Mouse (Mus musculus) neural tube, embryonic 14.5 days (tissue): Measurements from ENCODE around the gene Tmem104. TPM values are rescaled to one million over a fixed set of nuclear protein-coding genes. Genes with fewer than 3 reads are reported as not detected.

Experiments
- ATAC-seq: fragments of 200-750 bp; cut with Nextera tagmentation; 2 replicates; pipeline ENCODE4 v1.8.0; 2017; ENCODE audit warnings: low read depth, mild to moderate bottlenecking, moderate TSS enrichment, moderate library complexity
- H3K27ac ChIP-seq: fragments of 300-500 bp; sonication (generic); 2 replicates; pipeline ENCODE4 v1.5.1; 2014; ENCODE audit warnings: low read depth, mild to moderate bottlenecking, control low read depth, low read length, moderate library complexity, mixed read lengths
- H3K27me3 ChIP-seq: fragments of 300-500 bp; sonication (generic); 2 replicates; pipeline ENCODE4 v1.6.1; 2014; ENCODE audit warnings: low read length; ENCODE audit not compliant: control insufficient read depth, insufficient read depth
- H3K36me3 ChIP-seq: fragments of 300-500 bp; sonication (generic); 2 replicates; pipeline ENCODE4 v1.6.1; 2014; ENCODE audit warnings: low read length, mixed read lengths; ENCODE audit not compliant: control insufficient read depth, insufficient read depth
- H3K4me1 ChIP-seq: fragments of 300-500 bp; sonication (generic); 2 replicates; pipeline ENCODE4 v1.6.1; 2014; ENCODE audit warnings: low read length; ENCODE audit not compliant: control insufficient read depth, insufficient read depth
- H3K4me2 ChIP-seq: fragments of 300-500 bp; sonication (generic); 2 replicates; pipeline ENCODE4 v1.6.1; 2014; ENCODE audit warnings: mild to moderate bottlenecking, low read depth, low read length, control low read depth
- H3K4me3 ChIP-seq: fragments of 300-500 bp; sonication (generic); 2 replicates; pipeline ENCODE4 v1.5.1; 2014; ENCODE audit warnings: low read depth, low read length, control low read depth, mixed read lengths
- H3K9ac ChIP-seq: fragments of 300-500 bp; sonication (generic); replicated peaks from 2 replicates; pipeline ENCODE4 v1.6.1; 2014; ENCODE audit warnings: low read depth, mild to moderate bottlenecking, control low read depth, low read length, mixed read lengths
- H3K9me3 ChIP-seq: fragments of 300-500 bp; sonication (generic); 2 replicates; pipeline ENCODE4 v1.6.1; 2016; ENCODE audit warnings: low read length; ENCODE audit not compliant: control insufficient read depth
- WGBS: fragments of 180-500 bp; shearing (Covaris S2); extraction: QIAGEN DNeasy Blood & Tissue Kit; methylation state at CpG from one replicate; pipeline ENCODE4 v1.1.7; 2014; 5-methylcytosine and 5-hydroxymethylcytosine counted together
- polyA plus RNA-seq: library from polyadenylated mRNA; unstranded; fragments of >200 nt; fragmentation: Nextera tagmentation; extraction: Ambion mirVana; gene quantifications from 2 replicates; pipeline ENCODE4 v1.2.1, GENCODE M21; 2014

Tmem104 gene
- polyA plus RNA-seq, 1 experiment from 2014 or later, result 8.9 TPM

DNA sequence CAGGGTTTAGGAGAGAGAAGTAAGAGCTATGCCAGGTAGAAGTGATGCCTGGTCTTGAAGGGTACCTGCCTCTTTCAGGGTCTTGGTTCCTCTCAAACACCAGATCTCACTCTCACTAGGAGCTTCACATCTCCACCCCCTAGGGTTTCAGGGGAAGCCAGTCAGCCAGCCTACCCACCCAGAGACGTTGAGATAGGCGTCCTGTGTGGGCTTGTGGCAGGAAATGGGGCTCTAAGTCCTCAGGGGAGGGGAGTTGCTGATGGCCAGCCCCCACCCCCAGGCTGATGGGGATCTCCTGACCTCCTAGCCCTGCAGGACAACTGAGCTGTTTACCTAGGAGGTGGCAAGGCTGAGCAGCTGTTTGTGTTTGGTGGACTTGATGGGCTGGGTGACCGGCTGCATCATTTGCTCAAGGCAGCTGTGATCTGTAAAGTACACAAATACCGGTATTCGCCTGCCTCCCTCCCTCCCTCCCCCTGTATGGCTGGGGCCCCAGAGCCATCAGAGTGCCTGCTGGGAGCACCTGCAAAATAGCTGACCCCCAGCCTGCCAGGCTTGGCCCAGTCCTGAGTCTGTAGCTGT lies 32.1 kb upstream of the Tmem104 start:
- Histone ChIP-seq H3K27me3 (peaks cover 14% of the 10 kb centered on the region), H3K27ac (no peak overlapping the region)

DNA sequence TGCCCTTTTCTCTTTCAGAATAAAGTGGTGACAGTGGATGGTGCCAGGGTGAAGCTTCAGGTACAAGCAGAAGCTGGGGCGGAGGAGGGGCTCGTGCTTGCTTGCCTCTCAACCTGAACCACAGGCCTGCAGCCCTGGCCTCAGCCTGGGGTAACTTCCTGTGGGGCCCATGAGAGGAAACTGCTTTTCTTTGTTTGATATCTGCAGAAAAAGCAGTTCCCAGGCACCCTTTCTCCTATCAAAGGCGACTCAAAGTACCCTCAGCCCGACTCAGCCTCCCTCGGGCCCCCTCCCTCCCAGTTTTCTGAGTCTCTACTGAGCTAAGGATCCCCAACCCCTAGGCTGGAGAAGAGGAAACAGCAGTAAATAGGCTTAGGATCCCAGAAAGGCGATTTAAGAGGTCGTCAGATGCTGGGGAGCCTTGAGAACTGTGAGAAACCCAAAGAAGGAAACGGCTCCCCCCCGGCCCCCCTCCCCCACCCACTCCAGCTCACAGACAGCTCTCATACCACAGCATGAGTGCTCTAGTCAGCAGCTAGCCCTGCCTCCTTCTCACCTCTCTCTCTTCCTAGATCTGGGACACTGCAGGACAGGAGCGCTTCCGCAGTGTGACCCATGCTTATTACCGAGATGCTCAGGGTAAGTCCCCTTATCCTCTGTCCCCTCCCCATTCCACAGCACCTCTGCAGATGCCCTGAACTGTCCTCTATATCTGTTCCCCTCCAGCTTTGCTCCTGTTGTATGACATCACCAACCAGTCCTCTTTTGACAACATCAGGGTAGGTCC lies 29.2 kb upstream of the Tmem104 start:
- Histone ChIP-seq H3K27ac (no peak overlapping the region), H3K9me3 (no peaks in the 10 kb centered on the region), H3K4me1 (peaks cover 6% of the 10 kb centered on the region; the same call in 1 of the 2 replicates), H3K4me3 (no peak overlapping the region), H3K36me3 (no peaks in the 10 kb centered on the region), H3K27me3 (peaks cover 15% of the 10 kb centered on the region), H3K9ac (no peak overlapping the region), H3K4me2 (no peak overlapping the region)
- ATAC-seq, result no peak
- WGBS, result 38% methylated on average over 12 of the region's 12 CpGs

More for the DNA sequence above, 32.1 kb upstream of the Tmem104 start:
- ATAC-seq, result no peak
- H3K9me3 ChIP-seq, result no peaks in the 10 kb centered on the region
- H3K4me2 ChIP-seq, result no peak overlapping the region
- no peak overlapping the region for H3K4me3 ChIP-seq
- peaks cover 11% of the 10 kb centered on the region; the same call in 1 of the 2 replicates for H3K4me1 ChIP-seq
- no peak overlapping the region for H3K9ac ChIP-seq
- 3% methylated on average over 5 of the region's 5 CpGs for WGBS
- no peaks in the 10 kb centered on the region for H3K36me3 ChIP-seq

DNA sequence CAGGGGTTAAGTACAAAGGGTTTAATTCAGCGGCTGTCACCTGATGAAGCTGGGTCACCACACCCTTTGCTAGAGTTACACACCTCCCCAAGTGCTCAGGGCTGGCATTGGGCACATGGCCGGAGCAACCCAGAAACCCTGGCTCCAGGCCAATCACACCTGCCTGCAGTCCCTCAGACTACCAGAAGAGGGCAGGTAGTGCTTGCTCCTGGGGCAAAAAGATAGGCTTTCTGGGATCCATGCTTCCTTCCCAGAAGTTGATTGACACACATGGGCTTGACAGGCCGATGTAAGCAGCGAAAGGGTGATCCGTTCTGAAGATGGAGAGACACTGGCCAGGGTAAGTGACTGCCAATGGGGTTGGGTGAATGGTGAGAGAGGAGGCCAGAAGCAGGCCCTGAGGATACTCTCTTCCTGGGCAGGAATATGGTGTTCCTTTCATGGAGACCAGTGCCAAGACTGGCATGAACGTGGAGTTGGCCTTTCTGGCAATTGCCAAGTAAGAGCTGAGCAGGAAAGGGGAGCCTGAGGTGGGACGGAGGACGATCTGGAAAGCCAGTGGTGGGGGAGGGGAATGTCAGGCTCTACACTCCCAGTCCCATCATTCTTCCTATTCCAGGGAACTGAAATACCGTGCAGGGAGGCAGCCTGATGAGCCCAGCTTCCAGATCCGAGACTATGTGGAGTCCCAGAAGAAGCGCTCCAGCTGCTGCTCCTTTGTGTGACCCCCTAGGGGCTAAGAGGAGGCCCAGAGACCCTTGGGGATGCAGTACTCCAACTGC lies 27.1 kb upstream of the Tmem104 start:
- H3K4me3 ChIP-seq, result no peak overlapping the region
- H3K27me3 ChIP-seq, result peaks cover 11% of the 10 kb centered on the region
- H3K27ac ChIP-seq, result no peak overlapping the region
- WGBS, result 48% methylated on average over 11 of the region's 11 CpGs
- no peak overlapping the region for H3K9ac ChIP-seq
- no peak for ATAC-seq
- H3K4me1 ChIP-seq, result peaks cover 18% of the 10 kb centered on the region
- no peaks in the 10 kb centered on the region for H3K9me3 ChIP-seq
- H3K4me2 ChIP-seq, result no peak overlapping the region
- no peaks in the 10 kb centered on the region for H3K36me3 ChIP-seq

DNA sequence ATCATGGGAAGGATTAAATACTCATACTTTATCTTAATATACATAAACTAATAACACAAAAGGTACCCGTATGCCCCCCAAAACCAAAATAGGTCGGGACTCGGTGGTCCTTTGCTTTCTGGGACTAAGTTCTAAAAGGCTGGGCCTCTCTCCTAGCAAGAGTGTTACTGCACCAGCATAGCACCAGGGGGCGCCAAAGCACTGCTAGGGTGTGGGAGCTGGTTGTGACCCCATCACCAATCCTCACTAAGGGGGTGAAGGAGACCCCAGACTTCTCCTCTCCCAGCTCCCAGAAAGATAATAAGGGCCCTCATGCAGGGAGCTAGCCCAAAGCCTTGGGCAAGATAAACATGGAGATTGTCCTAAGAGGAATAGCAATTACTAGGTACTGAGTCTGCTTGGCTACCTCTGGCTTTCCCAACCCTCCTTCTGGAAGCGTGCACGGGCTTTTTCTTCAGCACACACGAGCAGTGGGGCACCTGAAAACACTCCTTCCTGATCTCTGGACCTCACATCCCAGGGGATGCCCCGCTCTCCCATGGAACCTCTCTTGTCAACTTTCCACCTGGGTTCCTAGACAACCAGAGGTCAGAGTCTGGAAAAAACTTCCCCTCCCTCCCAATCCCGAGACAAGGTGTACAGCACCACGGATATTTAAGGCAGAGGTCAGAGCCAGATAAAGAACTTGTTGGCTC lies 26.3 kb upstream of the Tmem104 start:
- no peak overlapping the region for H3K9ac ChIP-seq
- H3K9me3 ChIP-seq, result no peaks in the 10 kb centered on the region
- H3K4me1 ChIP-seq, result peaks cover 18% of the 10 kb centered on the region
- ATAC-seq, result no peak
- no peaks in the 10 kb centered on the region for H3K36me3 ChIP-seq
- no peak overlapping the region for H3K27ac ChIP-seq
- H3K27me3 ChIP-seq, result peaks cover 11% of the 10 kb centered on the region
- WGBS, result 36% methylated on average over 10 of the region's 10 CpGs
- H3K4me3 ChIP-seq, result no peak overlapping the region
- H3K4me2 ChIP-seq, result no peak overlapping the region

DNA sequence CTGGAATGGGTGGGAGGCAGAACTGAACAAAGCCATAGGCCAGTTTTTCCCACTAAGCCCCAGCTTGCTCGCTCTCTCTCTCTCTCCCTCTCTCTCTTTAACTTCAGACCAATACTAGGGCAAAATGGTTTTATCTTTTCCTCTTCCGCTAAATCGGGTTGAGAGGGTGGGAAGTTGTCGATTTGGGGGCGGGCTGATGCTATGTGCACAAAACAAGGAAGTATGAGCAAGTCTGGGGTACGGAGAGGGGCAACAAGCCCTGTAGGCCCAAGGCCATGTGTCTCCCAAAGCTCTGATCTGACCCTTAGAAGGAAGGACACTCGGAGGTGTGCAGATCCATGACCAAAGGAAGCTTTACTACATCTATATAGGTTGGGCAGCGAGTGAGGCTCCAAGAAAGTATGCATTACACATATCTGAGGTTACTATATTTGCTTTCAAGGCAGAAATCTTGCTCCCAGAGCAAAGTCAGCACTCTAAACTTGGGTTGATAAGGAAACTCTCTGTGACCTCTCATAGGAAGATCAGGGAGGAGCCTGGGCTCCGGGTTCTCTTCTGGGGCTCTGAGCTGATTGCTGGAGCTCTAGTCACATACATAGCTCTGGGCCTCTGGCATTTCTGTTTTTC lies 25.6 kb upstream of the Tmem104 start:
- Histone ChIP-seq H3K27ac (no peak overlapping the region), H3K9ac (no peak overlapping the region), H3K36me3 (no peaks in the 10 kb centered on the region), H3K4me1 (peaks cover 18% of the 10 kb centered on the region), H3K27me3 (peaks cover 11% of the 10 kb centered on the region), H3K4me3 (no peak overlapping the region), H3K9me3 (no peaks in the 10 kb centered on the region), H3K4me2 (no peak overlapping the region)
- no peak for ATAC-seq
- WGBS, result 71% methylated on average over 9 of the region's 9 CpGs

DNA sequence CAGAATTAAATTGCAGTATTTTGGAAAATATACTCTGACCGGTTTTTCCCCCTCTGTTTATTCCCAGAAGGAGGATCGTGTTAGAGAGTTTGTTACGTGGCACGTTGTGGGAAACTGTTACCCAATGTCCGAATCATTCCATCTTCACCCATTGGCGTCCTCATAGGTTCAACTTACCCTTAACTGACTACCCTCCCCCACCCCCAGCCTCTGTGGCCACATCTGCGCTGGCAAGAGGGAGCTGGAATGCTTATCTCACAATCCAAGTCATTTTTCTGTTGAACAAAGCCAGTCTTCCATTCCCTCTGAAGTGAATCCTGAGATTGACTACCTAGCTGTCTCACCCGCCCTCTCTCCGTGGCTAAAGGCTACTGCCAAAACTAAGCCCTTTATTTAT lies 25.1 kb upstream of the Tmem104 start:
- no peak overlapping the region for H3K27ac ChIP-seq
- 33% methylated on average over 9 of the region's 9 CpGs for WGBS
- no peak overlapping the region for H3K9ac ChIP-seq

DNA sequence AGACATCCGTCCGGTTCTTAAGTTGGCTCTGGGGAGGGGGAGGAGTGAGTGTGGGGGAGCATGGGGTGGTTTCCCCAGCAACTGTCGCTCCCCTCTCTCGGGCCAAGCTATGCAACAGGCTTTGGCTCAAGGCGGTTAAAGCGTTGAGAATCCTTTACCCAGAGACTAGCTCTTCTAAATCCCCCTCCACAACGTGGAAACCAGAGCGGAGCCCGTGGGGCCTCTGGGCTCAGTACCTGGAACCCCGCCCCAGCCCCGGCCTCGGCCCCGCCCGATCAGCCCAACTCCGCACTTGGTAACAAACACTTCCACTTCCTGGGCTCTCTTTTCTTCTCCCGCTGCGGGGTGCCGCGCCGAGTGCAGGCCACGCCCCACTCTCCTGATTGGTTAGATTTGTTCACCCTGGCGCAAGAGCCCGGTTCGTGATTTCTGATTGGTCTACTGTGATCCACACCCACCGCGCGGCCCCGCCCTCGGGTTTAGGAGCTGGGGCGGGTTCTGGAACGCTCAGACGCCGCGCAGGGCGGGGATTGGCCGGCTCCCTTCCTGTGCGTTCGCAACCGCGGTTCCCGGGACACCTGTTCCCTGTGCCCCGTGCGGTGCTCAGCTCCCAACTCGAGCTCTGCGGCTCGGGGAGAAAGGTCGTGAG lies 24.3 kb upstream of the Tmem104 start, which contains the start of gene Slc9a3r1:
TSS of gene Slc9a3r1 (plus strand) at position 510 of the 649 bp plus-strand sequence.
- Histone ChIP-seq H3K4me1 (peaks cover 18% of the 10 kb centered on the region), H3K27ac (peak within 1 kb of the TSS; percentile 28; the same call in 1 of the 2 replicates), H3K36me3 (no peaks in the 10 kb centered on the region), H3K27me3 (peaks cover 11% of the 10 kb centered on the region), H3K4me2 (peak within 1 kb of the TSS; percentile 62), H3K4me3 (peak within 1 kb of the TSS; percentile 59), H3K9ac (peak within 1 kb of the TSS; percentile 54), H3K9me3 (no peaks in the 10 kb centered on the region)
- ATAC-seq, result peak; percentile 89
- WGBS, result 0% methylated on average over 45 of the region's 47 CpGs

More for the DNA sequence above, 25.1 kb upstream of the Tmem104 start:
- Histone ChIP-seq H3K9me3 (no peaks in the 10 kb centered on the region), H3K27me3 (peaks cover 11% of the 10 kb centered on the region), H3K4me2 (peak overlapping the region; percentile 62; the same call in 1 of the 2 replicates), H3K4me1 (peaks cover 18% of the 10 kb centered on the region), H3K36me3 (no peaks in the 10 kb centered on the region), H3K4me3 (peak overlapping the region; percentile 59; the same call in 1 of the 2 replicates)
- ATAC-seq, result no peak
